Mouse (Mus musculus) urinary bladder, postnatal 4 days (tissue): ENCODE measurements around the gene Mrps26.
"Not testable (repeated sequence)": the region's sequence is repeated elsewhere in the genome, so short reads cannot be mapped to it uniquely, and the experiment has no call there.

Experiments used
- DNase-seq, 2 experiments: peaks; one replicate each; pipeline ENCODE4 v3.0.0; 2021 to 2022; ENCODE audit warnings: low spot score in 2 of 2

The Mrps26 gene

DNA sequence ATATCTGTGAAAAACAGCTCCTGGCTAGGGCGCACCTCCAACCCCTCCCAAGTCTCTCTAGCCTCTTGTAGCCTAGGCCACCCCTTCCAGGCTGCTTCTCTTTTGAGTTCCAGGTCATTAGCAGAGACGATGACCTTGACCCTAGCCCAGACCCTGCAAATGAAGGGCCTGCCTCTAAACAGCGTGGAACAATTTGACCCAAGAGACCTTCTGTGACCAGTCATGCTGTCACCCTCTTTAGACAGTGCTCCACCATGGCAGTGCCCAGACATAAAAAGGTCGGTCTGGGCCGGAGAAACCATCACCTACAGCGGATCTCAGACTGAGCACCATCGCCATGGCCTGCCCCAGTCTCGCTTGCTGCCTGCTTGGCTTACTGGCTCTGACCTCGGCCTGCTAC is 12.3 kb downstream of the Mrps26 start, which contains the start of gene Oxt:
Gene Oxt, plus strand, starts transcription at position 301 of the 400 bp plus-strand sequence.
- DNase-seq, result no peak

- DNase-seq, result not testable (repeated sequence)
Observed at GRCm38 (mm10) chr2:130576564-130576963, 13.0 kb downstream of the Mrps26 start.

- no peak for DNase-seq
Observed at GRCm38 (mm10) chr2:130577021-130577420, 13.5 kb downstream of the Mrps26 start.

- DNase-seq, result no peak
Observed at GRCm38 (mm10) chr2:130577632-130578031, 14.1 kb downstream of the Mrps26 start.

- no peak for DNase-seq
Observed at GRCm38 (mm10) chr2:130578148-130578547, 14.6 kb downstream of the Mrps26 start.

GRCm38 (mm10) chr2:130579791-130580190 is 16.2 kb downstream of the Mrps26 start:
- no peak for DNase-seq

- no peak for DNase-seq
Observed at GRCm38 (mm10) chr2:130581201-130581600, 17.7 kb downstream of the Mrps26 start.

DNA sequence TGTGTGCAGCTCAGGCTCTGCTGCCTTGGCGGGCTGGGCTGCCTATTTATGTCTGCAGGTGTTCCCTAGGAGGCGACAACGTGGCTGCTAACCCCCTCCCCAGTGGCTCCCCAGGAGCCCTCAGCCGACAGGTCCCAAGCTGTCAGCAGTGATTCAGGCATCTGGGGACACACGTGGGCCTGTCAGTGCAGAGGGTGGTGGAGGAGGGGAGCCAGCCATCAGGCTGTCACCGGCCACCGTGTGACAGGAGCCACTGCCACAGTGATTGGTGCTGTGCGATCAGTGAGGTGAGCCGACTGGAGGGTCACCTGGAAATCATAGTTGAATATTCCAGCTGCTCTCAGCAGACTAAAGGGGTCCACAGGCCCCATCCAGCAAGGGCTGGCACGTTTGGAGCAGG is 19.0 kb downstream of the Mrps26 start, which contains the start of gene Avp:
Gene Avp, minus strand, starts transcription at position 3 of the 400 bp plus-strand sequence.
- DNase-seq, result no peak

DNA sequence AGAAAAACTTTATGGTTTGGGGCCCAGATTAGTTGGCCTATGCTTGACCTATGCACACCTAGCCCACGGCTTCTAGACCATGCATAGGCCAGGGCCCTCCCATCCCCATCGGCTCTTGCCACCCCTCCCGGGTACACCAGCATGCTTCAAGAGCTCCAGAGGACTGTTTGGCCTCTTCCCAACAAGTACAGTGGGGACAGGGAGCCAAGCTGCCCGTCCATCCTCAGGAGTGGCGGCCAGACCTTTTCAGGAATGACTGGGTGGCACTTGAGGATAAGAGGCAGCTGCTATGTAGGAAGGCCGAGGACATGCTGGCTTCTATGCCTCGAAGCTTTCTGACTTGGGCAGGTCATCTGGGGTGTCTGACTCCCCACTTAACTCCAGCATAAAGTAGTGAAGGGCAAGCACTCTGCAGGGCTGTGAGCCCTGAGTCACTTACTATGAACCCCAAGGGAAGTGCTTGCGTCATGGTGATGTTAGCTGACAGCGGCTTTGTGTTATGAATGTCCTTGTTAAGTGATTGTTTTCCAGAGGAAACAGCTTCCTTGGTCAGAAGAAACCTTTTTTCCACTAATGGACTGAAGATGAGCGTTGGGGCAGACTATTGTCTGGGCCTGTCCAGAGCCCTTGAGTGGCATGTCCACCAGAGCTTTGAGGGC is 20.5 kb downstream of the Mrps26 start:
- no peak for DNase-seq

DNA sequence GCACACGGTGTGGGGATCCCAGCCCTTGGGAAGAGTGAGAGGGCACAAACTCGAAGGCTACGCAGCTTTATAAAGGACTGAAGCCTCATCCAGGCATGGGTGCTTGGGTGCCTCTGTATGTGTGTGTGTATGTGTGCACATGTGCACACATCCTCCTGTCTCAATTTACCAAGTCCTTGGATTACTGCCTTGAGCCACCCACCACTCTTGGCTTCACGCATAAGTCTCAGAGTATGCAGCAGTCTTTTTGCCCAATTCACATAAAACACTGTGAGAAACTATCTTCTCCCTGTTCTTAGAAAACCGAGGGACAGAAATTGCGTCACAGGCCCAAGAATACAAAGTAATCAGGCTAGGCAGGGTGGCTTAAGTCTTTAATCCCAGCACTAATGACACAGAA is 22.5 kb downstream of the Mrps26 start:
- no peak for DNase-seq

- DNase-seq, result no peak
Observed at GRCm38 (mm10) chr2:130588373-130588772, 24.8 kb downstream of the Mrps26 start.

GRCm38 (mm10) chr2:130589157-130589556 is 25.6 kb downstream of the Mrps26 start:
- no peak for DNase-seq

- DNase-seq, result no peak
Observed at GRCm38 (mm10) chr2:130589761-130590160, 26.2 kb downstream of the Mrps26 start.

DNA sequence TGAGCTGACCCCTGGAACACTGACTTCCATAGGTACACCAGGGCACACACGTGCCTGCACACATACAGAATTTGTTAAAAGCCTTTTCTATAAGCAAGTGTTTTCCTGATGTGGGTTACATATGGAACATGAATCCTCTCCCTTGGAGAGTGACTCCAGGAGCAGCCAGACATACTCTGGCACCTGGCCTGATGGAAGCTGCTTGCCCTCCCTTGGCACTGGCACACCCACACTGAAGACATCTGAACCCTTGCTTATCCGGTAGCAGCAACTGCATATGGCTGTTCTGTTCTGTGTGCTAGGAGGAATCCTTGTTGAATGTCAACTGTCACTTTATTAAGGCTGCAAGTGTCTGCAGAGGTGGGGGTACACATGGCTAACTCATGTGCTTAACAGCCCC is 27.5 kb downstream of the Mrps26 start:
- no peak for DNase-seq

GRCm38 (mm10) chr2:130595596-130595995 is 32.1 kb downstream of the Mrps26 start:
- DNase-seq, result no peak

GRCm38 (mm10) chr2:130597601-130598010 is 34.1 kb downstream of the Mrps26 start:
- DNase-seq, result no peak

- no peak for DNase-seq
Observed at GRCm38 (mm10) chr2:130598399-130598798, 34.9 kb downstream of the Mrps26 start.

DNA sequence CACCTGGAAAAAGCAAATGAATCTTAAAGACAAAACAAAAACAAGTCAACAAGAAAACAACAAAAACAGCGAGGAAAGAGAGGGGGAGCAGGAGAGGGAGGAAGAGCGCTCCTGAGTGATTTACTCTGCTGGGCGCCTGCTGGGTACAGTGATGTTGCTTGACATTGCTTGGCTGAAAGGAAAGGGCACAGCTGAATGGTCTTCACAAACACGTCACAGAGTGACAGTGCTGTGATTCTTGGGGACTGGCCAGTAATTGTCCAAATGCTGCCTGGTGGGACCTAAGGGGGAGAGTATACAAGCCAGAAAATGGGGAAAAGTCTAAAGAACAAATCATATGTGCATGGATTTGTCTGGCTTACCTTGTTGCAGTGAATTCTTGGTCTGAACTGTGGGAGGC is 38.7 kb downstream of the Mrps26 start:
- DNase-seq, result no peak

DNA sequence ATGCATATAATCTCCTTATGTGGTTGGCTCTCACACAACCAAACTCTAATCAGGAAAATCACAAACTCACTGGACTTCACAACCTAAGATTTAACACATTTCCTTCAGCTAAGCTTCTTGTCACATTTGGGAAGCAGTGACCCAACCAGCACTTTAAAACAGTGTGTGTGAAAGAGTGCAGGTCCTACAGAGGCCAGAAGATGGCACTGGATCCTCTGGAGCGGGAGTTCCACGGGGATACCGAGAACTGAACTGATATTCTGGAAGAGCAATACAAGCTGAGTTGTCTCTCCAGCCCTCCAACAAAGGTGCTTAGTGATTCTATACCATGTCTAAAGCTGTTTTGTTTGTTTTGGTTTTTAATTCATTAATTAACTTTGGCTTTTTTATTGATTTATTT is 49.5 kb downstream of the Mrps26 start:
- DNase-seq, result no peak
